Mouse (Mus musculus) forebrain, embryonic 16.5 days (tissue): ENCODE results near the gene Olfr196. TPM values are rescaled to one million over a fixed set of nuclear protein-coding genes. Genes with fewer than 3 reads are reported as not detected.
"Not testable (repeated sequence)": the region's sequence is repeated elsewhere in the genome, so short reads cannot be mapped to it uniquely, and the experiment has no call there.

Source experiments
- ATAC-seq: fragments of 200-750 bp; cut with Nextera tagmentation; 2 replicates; pipeline ENCODE4 v1.8.0; 2017; ENCODE audit warnings: mild to moderate bottlenecking, moderate library complexity
- H3K27ac ChIP-seq: fragments of 300-500 bp; sonication (generic); 2 replicates; pipeline ENCODE4 v1.5.1; 2014; ENCODE audit warnings: low read length, control low read depth
- H3K27me3 ChIP-seq: fragments of 300-500 bp; sonication (generic); replicated peaks from 2 replicates; pipeline ENCODE4 v1.6.1; 2014; ENCODE audit warnings: low read length; ENCODE audit not compliant: control insufficient read depth, insufficient read depth
- H3K36me3 ChIP-seq: fragments of 300-500 bp; sonication (generic); 2 replicates; pipeline ENCODE4 v1.6.1; 2014; ENCODE audit not compliant: control insufficient read depth, insufficient read depth
- H3K4me1 ChIP-seq: fragments of 300-500 bp; sonication (generic); replicated peaks from 2 replicates; pipeline ENCODE4 v1.6.1; 2014; ENCODE audit warnings: low read length; ENCODE audit not compliant: control insufficient read depth, insufficient read depth
- H3K4me2 ChIP-seq: fragments of 300-500 bp; sonication (generic); 2 replicates; pipeline ENCODE4 v1.6.1; 2014; ENCODE audit warnings: mild to moderate bottlenecking, low read length, control low read depth
- H3K4me3 ChIP-seq: fragments of 300-500 bp; sonication (generic); replicated peaks from 2 replicates; pipeline ENCODE4 v1.5.1; 2014; ENCODE audit warnings: mild to moderate bottlenecking, low read length, control low read depth
- H3K9ac ChIP-seq: fragments of 300-500 bp; sonication (generic); replicated peaks from 2 replicates; pipeline ENCODE4 v1.6.1; 2014; ENCODE audit warnings: low read depth, low read length, control low read depth
- H3K9me3 ChIP-seq: fragments of 300-500 bp; sonication (generic); 2 replicates; pipeline ENCODE4 v1.6.1; 2016; ENCODE audit warnings: low read length; ENCODE audit not compliant: control insufficient read depth
- WGBS: fragments of 180-500 bp; shearing (Covaris S2); extraction: QIAGEN DNeasy Blood & Tissue Kit; methylation state at CpG from one replicate; pipeline ENCODE4 v1.1.7; 2014; 5-methylcytosine and 5-hydroxymethylcytosine counted together
- polyA plus RNA-seq: library from polyadenylated mRNA; unstranded; fragments of >200 nt; fragmentation: Nextera tagmentation; extraction: Ambion mirVana; gene quantifications from 2 replicates; pipeline ENCODE4 v1.2.1, GENCODE M21; 2015

Gene Olfr196
- not detected in 2 replicates for polyA plus RNA-seq

DNA sequence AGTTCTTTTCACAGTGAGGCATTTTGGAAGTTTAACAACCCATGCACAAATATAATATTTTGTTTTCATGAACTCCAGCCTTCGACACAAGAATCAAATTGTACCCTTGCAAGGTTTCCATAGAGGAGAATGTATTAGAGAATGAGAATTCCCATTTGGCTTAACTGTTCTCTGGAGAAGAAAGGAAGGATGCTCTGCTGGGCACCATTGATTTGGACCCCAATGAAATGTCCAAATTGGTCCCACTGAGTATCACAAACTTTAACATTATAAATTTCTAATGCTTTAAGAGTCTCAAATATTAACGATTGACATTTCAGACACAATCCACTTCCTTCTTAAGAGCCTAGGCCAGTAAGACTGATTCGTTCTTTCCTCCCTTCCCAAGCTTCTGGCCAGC lies at the start of gene Olfr196:
Gene Olfr196, minus strand, starts transcription at position 101 of the 400 bp plus-strand sequence.
- H3K27me3 ChIP-seq: no peaks in the 10 kb centered on the region

DNA sequence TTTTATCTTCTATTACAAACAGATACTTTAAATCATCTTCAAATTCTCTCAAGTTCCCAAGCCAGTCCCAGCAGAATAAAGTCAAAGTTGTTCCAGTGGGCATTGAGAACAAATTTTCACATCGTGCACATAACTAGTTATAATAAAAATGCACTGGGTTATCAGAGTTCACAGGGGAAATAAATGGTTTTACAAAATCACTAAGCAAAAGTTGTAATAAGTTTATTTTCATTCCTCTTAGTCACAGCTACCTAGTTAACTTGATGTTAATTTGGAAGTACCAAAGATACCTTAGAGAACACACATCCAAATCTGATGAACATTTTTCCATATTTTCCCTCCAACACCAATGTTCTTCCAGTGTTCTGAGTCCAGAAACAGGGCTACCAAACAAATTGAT lies 49.4 kb upstream of the Olfr196 start, which contains the start of gene Olfr199:
Gene Olfr199, minus strand, starts transcription at position 101 of the 400 bp plus-strand sequence.
- not testable (repeated sequence) for H3K36me3 ChIP-seq, H3K4me2 ChIP-seq, ATAC-seq, H3K27me3 ChIP-seq, H3K4me3 ChIP-seq, H3K4me1 ChIP-seq, H3K9me3 ChIP-seq, H3K9ac ChIP-seq, H3K27ac ChIP-seq
- 81% methylated on average over 1 of the region's 1 CpGs for WGBS

More for the DNA sequence above, at the start of gene Olfr196:
- H3K36me3 ChIP-seq: no peaks in the 10 kb centered on the region
- ATAC-seq: no peak
- H3K4me3 ChIP-seq: no peak within 1 kb of the TSS
- H3K27ac ChIP-seq: no peak within 1 kb of the TSS
- 82% methylated on average over 3 of the region's 3 CpGs for WGBS
- no peak within 1 kb of the TSS for H3K4me2 ChIP-seq
- no peaks in the 10 kb centered on the region for H3K9me3 ChIP-seq
- no peak within 1 kb of the TSS for H3K9ac ChIP-seq
- no peaks in the 10 kb centered on the region for H3K4me1 ChIP-seq

DNA sequence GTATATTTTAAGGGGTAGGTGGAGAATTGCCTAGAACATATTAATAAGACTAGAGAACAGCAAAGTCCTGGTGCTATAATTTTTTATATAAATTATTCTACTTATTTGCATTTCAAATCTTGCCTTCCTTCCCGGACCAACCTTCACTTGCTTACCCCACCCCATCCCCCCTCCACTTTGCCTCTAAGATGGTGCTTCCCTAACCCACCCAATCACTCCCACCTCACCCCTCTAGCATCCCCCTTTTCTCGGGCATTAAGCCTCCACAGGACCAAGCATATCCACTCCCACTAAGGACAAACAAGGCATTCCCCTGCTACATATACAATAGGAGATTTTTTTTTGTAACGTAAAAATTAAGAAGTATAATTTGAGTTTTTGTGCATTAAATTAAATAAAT lies 47.6 kb upstream of the Olfr196 start:
- H3K4me3 ChIP-seq, H3K4me1 ChIP-seq, H3K27me3 ChIP-seq, H3K9ac ChIP-seq, H3K4me2 ChIP-seq, H3K27ac ChIP-seq, ATAC-seq, H3K36me3 ChIP-seq, H3K9me3 ChIP-seq: not testable (repeated sequence)
- 65% methylated on average over 3 of the region's 3 CpGs for WGBS

DNA sequence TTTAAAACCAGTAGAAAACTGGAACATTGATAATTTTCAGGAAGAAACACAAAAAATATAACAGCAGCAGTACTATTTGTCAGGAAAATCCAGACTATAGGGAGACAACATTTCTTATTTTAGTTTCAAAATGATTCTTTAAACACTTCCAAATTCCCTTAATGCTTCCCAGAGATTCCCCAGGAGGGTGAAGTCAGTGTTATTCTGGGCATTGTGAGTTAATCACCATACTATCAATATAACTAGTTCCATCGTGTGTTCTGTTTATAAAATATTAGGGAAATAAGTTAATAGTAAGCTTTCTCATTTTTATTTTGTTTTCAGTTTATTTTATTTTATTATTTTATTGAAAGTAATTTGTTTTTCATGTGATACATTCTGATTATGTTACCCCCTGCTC lies 33.2 kb upstream of the Olfr196 start, which contains the start of gene Olfr198:
Gene Olfr198, minus strand, starts transcription at position 101 of the 400 bp plus-strand sequence.
- not testable (repeated sequence) for H3K9me3 ChIP-seq, H3K4me1 ChIP-seq, H3K27me3 ChIP-seq, ATAC-seq, H3K36me3 ChIP-seq, H3K4me2 ChIP-seq, H3K4me3 ChIP-seq, H3K27ac ChIP-seq, H3K9ac ChIP-seq
- 68% methylated on average over 1 of the region's 1 CpGs for WGBS

- no peak overlapping the region for H3K4me2 ChIP-seq
- ATAC-seq: no peak
- 90% methylated on average over 2 of the region's 2 CpGs for WGBS
Observed at GRCm38 (mm10) chr16:59151996-59152395, 18.3 kb downstream of the Olfr196 start.

GRCm38 (mm10) chr16:59146746-59147145 lies 23.5 kb downstream of the Olfr196 start, which contains the start of gene Olfr195:
Gene Olfr195 (plus strand): TSS chr16:59147046.
- ATAC-seq: no peak
- H3K4me2 ChIP-seq: no peak within 1 kb of the TSS
- H3K4me1 ChIP-seq: no peaks in the 10 kb centered on the region
- H3K9ac ChIP-seq: no peak within 1 kb of the TSS
- H3K27me3 ChIP-seq: no peaks in the 10 kb centered on the region
- H3K9me3 ChIP-seq: no peaks in the 10 kb centered on the region
- no peaks in the 10 kb centered on the region for H3K36me3 ChIP-seq
- 95% methylated on average over 1 of the region's 1 CpGs for WGBS
- no peak within 1 kb of the TSS for H3K27ac ChIP-seq
- no peak within 1 kb of the TSS for H3K4me3 ChIP-seq

More at GRCm38 (mm10) chr16:59151996-59152395, 18.3 kb downstream of the Olfr196 start:
- Histone ChIP-seq H3K36me3 (no peaks in the 10 kb centered on the region), H3K27me3 (no peaks in the 10 kb centered on the region), H3K9ac (no peak overlapping the region), H3K9me3 (no peaks in the 10 kb centered on the region), H3K27ac (no peak overlapping the region), H3K4me1 (no peaks in the 10 kb centered on the region), H3K4me3 (no peak overlapping the region)

DNA sequence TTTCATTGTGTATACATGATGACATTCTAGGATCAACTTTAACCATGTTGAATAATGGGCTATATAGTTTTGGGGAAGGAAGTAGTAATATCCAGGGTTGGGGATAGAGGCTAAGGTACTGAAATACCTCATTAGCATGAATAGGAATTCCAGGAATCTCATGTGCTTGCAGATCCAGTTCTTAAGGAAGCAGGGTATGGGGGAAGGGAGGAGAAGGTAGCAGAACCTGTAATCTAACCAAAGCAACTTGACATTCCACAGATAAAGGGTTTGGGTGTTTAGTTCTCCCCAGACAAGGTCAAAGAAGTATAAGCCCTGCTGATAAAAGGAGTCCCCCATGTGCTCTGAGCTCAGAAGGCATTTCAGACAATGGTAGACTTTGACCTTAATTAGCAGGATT lies 29.1 kb downstream of the Olfr196 start:
- H3K4me1 ChIP-seq: no peaks in the 10 kb centered on the region
- no peaks in the 10 kb centered on the region for H3K27me3 ChIP-seq
- no peaks in the 10 kb centered on the region for H3K9me3 ChIP-seq
- no peak overlapping the region for H3K9ac ChIP-seq
- no peak overlapping the region for H3K27ac ChIP-seq
- no peak for ATAC-seq
- no peaks in the 10 kb centered on the region for H3K36me3 ChIP-seq
- H3K4me2 ChIP-seq: no peak overlapping the region
- H3K4me3 ChIP-seq: no peak overlapping the region

- WGBS: 92% methylated on average over 1 of the region's 1 CpGs
- H3K9me3 ChIP-seq: no peaks in the 10 kb centered on the region
- H3K9ac ChIP-seq: no peak overlapping the region
- H3K4me2 ChIP-seq: no peak overlapping the region
- H3K4me3 ChIP-seq: no peak overlapping the region
- no peak overlapping the region for H3K27ac ChIP-seq
- no peaks in the 10 kb centered on the region for H3K4me1 ChIP-seq
- no peaks in the 10 kb centered on the region for H3K27me3 ChIP-seq
- no peak for ATAC-seq
- no peaks in the 10 kb centered on the region for H3K36me3 ChIP-seq
Observed at GRCm38 (mm10) chr16:59130740-59131139, 39.5 kb downstream of the Olfr196 start.

- Histone ChIP-seq H3K4me3 (no peak within 1 kb of the TSS), H3K27ac (no peak within 1 kb of the TSS), H3K9ac (no peak within 1 kb of the TSS), H3K27me3 (no peaks in the 10 kb centered on the region), H3K36me3 (no peaks in the 10 kb centered on the region), H3K9me3 (no peaks in the 10 kb centered on the region), H3K4me1 (no peaks in the 10 kb centered on the region), H3K4me2 (no peak within 1 kb of the TSS)
- ATAC-seq: no peak
Observed at GRCm38 (mm10) chr16:59120969-59121368, 49.3 kb downstream of the Olfr196 start, which contains the start of gene Olfr194. Gene Olfr194 (minus strand): TSS chr16:59121069.
